Mouse (Mus musculus): ENCODE measurements at regions not wholly inside any gene's neighbourhood (a gene's known extent, or its start where the extent isn't known, plus 50 kb on each side); places are given as distances from the start of the nearest gene placed in this dataset.

- TF ChIP-seq POLR2A (IDR thresholded peaks at IDR 0.05; ENCODE audit: extremely low read depth, insufficient read depth, low read length) (no peak), CTCF (IDR thresholded peaks at IDR 0.05; ENCODE audit: low read depth, low read length) (no peak)
Measured at GRCm38 (mm10) chr10:85266796-85267195, 81.9 kb upstream of the Cry1 start.

Data from liver, adult 2 months (tissue).